Mouse (Mus musculus): Measurements from ENCODE around the gene Pes1. TPM values are rescaled to one million over a fixed set of nuclear protein-coding genes. Genes with fewer than 3 reads are reported as not detected.
"Not testable (repeated sequence)": the region's sequence is repeated elsewhere in the genome, so short reads cannot be mapped to it uniquely, and the experiment has no call there.

Gene Pes1
- polyA plus RNA-seq, 1 experiment from 2014 or later = 85.7 TPM

GRCm38 (mm10) chr11:3931511-3932211, 32.1 kb upstream of the Pes1 start, which contains the start of gene Tcn2:
TSS of gene Tcn2 (minus strand) at chr11:3932159.
- H3K27ac ChIP-seq = no peak within 1 kb of the TSS
- peak within 1 kb of the TSS; percentile 80 for H3K4me2 ChIP-seq
- H3K4me1 ChIP-seq (replicated peaks) = peaks cover 12% of the 10 kb centered on the region; the same call in 1 of the 2 replicates
- H3K9ac ChIP-seq (replicated peaks) = peak within 1 kb of the TSS; percentile 66
- no peaks in the 10 kb centered on the region for H3K9me3 ChIP-seq
- ATAC-seq (ENCODE audit: insufficient number of reproducible peaks, insufficient read depth, low FRiP score, low TSS enrichment, low read depth) = peak; percentile 70
- H3K4me3 ChIP-seq (replicated peaks) = peak within 1 kb of the TSS; percentile 60
- under 1% methylated on average over 21 of the region's 26 CpGs for WGBS
- peaks cover 6% of the 10 kb centered on the region; the same call in 1 of the 2 replicates for H3K36me3 ChIP-seq
- H3K27me3 ChIP-seq = 0 out of 2 replicates have a peak, but pooled peaks cover 3% of the 10 kb centered on the region

GRCm38 (mm10) chr11:3933756-3934285, 30.0 kb upstream of the Pes1 start:
- Histone ChIP-seq H3K27me3 (0 out of 2 replicates have a peak, but pooled peaks cover 3% of the 10 kb centered on the region), H3K4me2 (no peak overlapping the region), H3K4me1 (replicated peaks) (peaks cover 12% of the 10 kb centered on the region; the same call in 1 of the 2 replicates), H3K9ac (replicated peaks) (no peak overlapping the region), H3K36me3 (no peaks in the 10 kb centered on the region), H3K9me3 (no peaks in the 10 kb centered on the region), H3K27ac (no peak overlapping the region), H3K4me3 (replicated peaks) (no peak overlapping the region)
- WGBS = 83% methylated on average over 9 of the region's 9 CpGs
- no peak for ATAC-seq (ENCODE audit: insufficient number of reproducible peaks, insufficient read depth, low FRiP score, low TSS enrichment, low read depth)

GRCm38 (mm10) chr11:3935135-3935534, 28.6 kb upstream of the Pes1 start:
- Histone ChIP-seq H3K9ac (replicated peaks) (no peak overlapping the region), H3K4me3 (replicated peaks) (no peak overlapping the region), H3K27ac (no peak overlapping the region), H3K4me1 (replicated peaks) (peaks cover 12% of the 10 kb centered on the region; the same call in 1 of the 2 replicates), H3K36me3 (no peaks in the 10 kb centered on the region), H3K4me2 (no peak overlapping the region), H3K9me3 (no peaks in the 10 kb centered on the region), H3K27me3 (0 out of 2 replicates have a peak, but pooled peaks cover 3% of the 10 kb centered on the region)
- ATAC-seq (ENCODE audit: insufficient number of reproducible peaks, insufficient read depth, low FRiP score, low TSS enrichment, low read depth) = no peak
- WGBS = 72% methylated on average over 4 of the region's 4 CpGs

GRCm38 (mm10) chr11:3936318-3936717, 27.5 kb upstream of the Pes1 start:
- Histone ChIP-seq H3K9me3 (no peaks in the 10 kb centered on the region), H3K9ac (replicated peaks) (no peak overlapping the region), H3K4me2 (no peak overlapping the region), H3K27ac (no peak overlapping the region), H3K36me3 (no peaks in the 10 kb centered on the region), H3K27me3 (0 out of 2 replicates have a peak, but pooled peaks cover 3% of the 10 kb centered on the region), H3K4me1 (replicated peaks) (peaks cover 6% of the 10 kb centered on the region; the same call in 1 of the 2 replicates), H3K4me3 (replicated peaks) (no peak overlapping the region)
- ATAC-seq (ENCODE audit: insufficient number of reproducible peaks, insufficient read depth, low FRiP score, low TSS enrichment, low read depth) = no peak
- WGBS = 77% methylated on average over 3 of the region's 3 CpGs

GRCm38 (mm10) chr11:3937321-3937874, 26.4 kb upstream of the Pes1 start:
- H3K4me2 ChIP-seq = no peak overlapping the region
- WGBS = 73% methylated on average over 13 of the region's 13 CpGs
- 0 out of 2 replicates have a peak, but pooled peaks cover 3% of the 10 kb centered on the region for H3K27me3 ChIP-seq

GRCm38 (mm10) chr11:3941371-3941770, 22.4 kb upstream of the Pes1 start:
- WGBS = 88% methylated on average over 7 of the region's 7 CpGs
- no peak overlapping the region for H3K4me2 ChIP-seq
- no peaks in the 10 kb centered on the region for H3K4me1 ChIP-seq (replicated peaks)
- ATAC-seq (ENCODE audit: insufficient number of reproducible peaks, insufficient read depth, low FRiP score, low TSS enrichment, low read depth) = no peak
- no peak overlapping the region for H3K4me3 ChIP-seq (replicated peaks)
- H3K27me3 ChIP-seq = peaks cover 16% of the 10 kb centered on the region
- no peaks in the 10 kb centered on the region for H3K9me3 ChIP-seq
- H3K36me3 ChIP-seq = no peaks in the 10 kb centered on the region
- no peak overlapping the region for H3K9ac ChIP-seq (replicated peaks)
- H3K27ac ChIP-seq = no peak overlapping the region

More at GRCm38 (mm10) chr11:3937321-3937874, 26.4 kb upstream of the Pes1 start:
- Histone ChIP-seq H3K4me3 (replicated peaks) (no peak overlapping the region), H3K9ac (replicated peaks) (no peak overlapping the region), H3K27ac (no peak overlapping the region), H3K36me3 (no peaks in the 10 kb centered on the region), H3K9me3 (no peaks in the 10 kb centered on the region), H3K4me1 (replicated peaks) (0 out of 2 replicates have a peak, but pooled peaks cover 4% of the 10 kb centered on the region)
- no peak for ATAC-seq (ENCODE audit: insufficient number of reproducible peaks, insufficient read depth, low FRiP score, low TSS enrichment, low read depth)

GRCm38 (mm10) chr11:3946386-3946785, 17.4 kb upstream of the Pes1 start:
- Histone ChIP-seq H3K36me3 (no peaks in the 10 kb centered on the region), H3K27me3 (peaks cover 20% of the 10 kb centered on the region), H3K4me2 (no peak overlapping the region), H3K4me1 (replicated peaks) (no peaks in the 10 kb centered on the region), H3K4me3 (replicated peaks) (no peak overlapping the region), H3K9me3 (no peaks in the 10 kb centered on the region), H3K9ac (replicated peaks) (no peak overlapping the region), H3K27ac (no peak overlapping the region)
- WGBS = 21% methylated on average over 1 of the region's 1 CpGs
- no peak for ATAC-seq (ENCODE audit: insufficient number of reproducible peaks, insufficient read depth, low FRiP score, low TSS enrichment, low read depth)

GRCm38 (mm10) chr11:3954876-3955275, 8.9 kb upstream of the Pes1 start:
- H3K9me3 ChIP-seq; ATAC-seq (ENCODE audit: insufficient number of reproducible peaks, insufficient read depth, low FRiP score, low TSS enrichment, low read depth); H3K4me1 ChIP-seq (replicated peaks); H3K4me3 ChIP-seq (replicated peaks); H3K36me3 ChIP-seq; H3K4me2 ChIP-seq; H3K27ac ChIP-seq; H3K9ac ChIP-seq (replicated peaks); H3K27me3 ChIP-seq: not testable (repeated sequence)
- WGBS = 88% methylated on average over 5 of the region's 5 CpGs

GRCm38 (mm10) chr11:3955371-3955770, 8.4 kb upstream of the Pes1 start:
- not testable (repeated sequence) for H3K4me1 ChIP-seq (replicated peaks); H3K27me3 ChIP-seq; H3K36me3 ChIP-seq; H3K9me3 ChIP-seq; H3K9ac ChIP-seq (replicated peaks); H3K27ac ChIP-seq; H3K4me3 ChIP-seq (replicated peaks); ATAC-seq (ENCODE audit: insufficient number of reproducible peaks, insufficient read depth, low FRiP score, low TSS enrichment, low read depth); H3K4me2 ChIP-seq
- 79% methylated on average over 4 of the region's 4 CpGs for WGBS

- WGBS = 54% methylated on average over 2 of the region's 2 CpGs
- no peak overlapping the region for H3K4me2 ChIP-seq
- H3K27ac ChIP-seq = no peak overlapping the region
- H3K9ac ChIP-seq (replicated peaks) = no peak overlapping the region
- ATAC-seq (ENCODE audit: insufficient number of reproducible peaks, insufficient read depth, low FRiP score, low TSS enrichment, low read depth) = no peak
- H3K4me3 ChIP-seq (replicated peaks) = no peak overlapping the region
- peaks cover 10% of the 10 kb centered on the region for H3K4me1 ChIP-seq (replicated peaks)
- 0 out of 2 replicates have a peak, but pooled peaks cover 1% of the 10 kb centered on the region for H3K9me3 ChIP-seq
- H3K36me3 ChIP-seq = no peaks in the 10 kb centered on the region
- no peaks in the 10 kb centered on the region for H3K27me3 ChIP-seq
Measured at GRCm38 (mm10) chr11:3960901-3961300, 2.9 kb upstream of the Pes1 start.

GRCm38 (mm10) chr11:3961761-3962160, 2.0 kb upstream of the Pes1 start:
- Histone ChIP-seq H3K9me3 (no peaks in the 10 kb centered on the region), H3K27me3 (no peaks in the 10 kb centered on the region), H3K9ac (replicated peaks) (no peak overlapping the region), H3K27ac (no peak overlapping the region), H3K4me1 (replicated peaks) (peaks cover 10% of the 10 kb centered on the region), H3K36me3 (0 out of 2 replicates have a peak, but pooled peaks cover 3% of the 10 kb centered on the region), H3K4me2 (no peak overlapping the region), H3K4me3 (replicated peaks) (no peak overlapping the region)
- no peak for ATAC-seq (ENCODE audit: insufficient number of reproducible peaks, insufficient read depth, low FRiP score, low TSS enrichment, low read depth)
- WGBS = 69% methylated on average over 3 of the region's 3 CpGs

All from limb, embryonic 12.5 days (tissue).